Mouse (Mus musculus) erythroblast, embryonic 14.5 days (primary cell): ENCODE measurements around the gene Golph3. TPM values are rescaled to one million over a fixed set of nuclear protein-coding genes. Genes with fewer than 3 reads are reported as not detected.

ENCODE experiments used
- H3K27me3 ChIP-seq: 2 replicates; pipeline ENCODE4 v1.6.1; 2012; ENCODE audit warnings: inconsistent platforms; ENCODE audit not compliant: control insufficient read depth
- H3K36me3 ChIP-seq: 2 replicates; pipeline ENCODE4 v1.6.1; 2012; ENCODE audit warnings: mild to moderate bottlenecking, inconsistent platforms; ENCODE audit not compliant: control insufficient read depth
- H3K4me1 ChIP-seq: 2 replicates; pipeline ENCODE4 v1.6.1; 2012; ENCODE audit warnings: inconsistent platforms; ENCODE audit not compliant: control insufficient read depth
- H3K4me3 ChIP-seq: replicated peaks from 2 replicates; pipeline ENCODE3; 2012; ENCODE audit warnings: moderate library complexity, mild to moderate bottlenecking, inconsistent platforms
- H3K9me3 ChIP-seq: 2 replicates; pipeline ENCODE4 v1.6.1; 2012; ENCODE audit warnings: low read length, inconsistent platforms, mixed read lengths; ENCODE audit not compliant: control insufficient read depth
- GATA1 ChIP-seq: IDR thresholded peaks from 2 replicates; pipeline ENCODE4 v1.6.1; 2012; ENCODE audit warnings: low read length, inconsistent platforms, mixed read lengths
- TAL1 ChIP-seq: IDR thresholded peaks from 3 replicates; pipeline ENCODE4 v1.6.1; 2012; ENCODE audit warnings: low read length, inconsistent platforms, mixed read lengths
- polyA plus RNA-seq: library from polyadenylated mRNA; stranded (reverse); fragments of >175 nt; gene quantifications from 2 replicates; pipeline ENCODE4 v1.2.3, GENCODE M21; 2012

The Golph3 gene
- polyA plus RNA-seq, 1 experiment, result 30.2 TPM

GRCm38 (mm10) chr15:12314584-12314983, 6.7 kb upstream of the Golph3 start:
- Histone ChIP-seq H3K9me3 (no peaks in the 10 kb centered on the region), H3K27me3 (peaks cover 6% of the 10 kb centered on the region), H3K4me1 (peaks cover 30% of the 10 kb centered on the region), H3K36me3 (no peaks in the 10 kb centered on the region), H3K4me3 (no peak overlapping the region)
- no peak for TF ChIP-seq TAL1
- TF ChIP-seq GATA1, result no peak

GRCm38 (mm10) chr15:12315996-12316395, 5.3 kb upstream of the Golph3 start:
- no peaks in the 10 kb centered on the region for H3K36me3 ChIP-seq
- peaks cover 39% of the 10 kb centered on the region for H3K4me1 ChIP-seq
- H3K4me3 ChIP-seq, result no peak overlapping the region
- peaks cover 11% of the 10 kb centered on the region for H3K27me3 ChIP-seq
- TF ChIP-seq TAL1 (no peak), GATA1 (no peak)
- no peaks in the 10 kb centered on the region for H3K9me3 ChIP-seq

GRCm38 (mm10) chr15:12317290-12317689, 4.0 kb upstream of the Golph3 start:
- Histone ChIP-seq H3K27me3 (peaks cover 11% of the 10 kb centered on the region), H3K4me1 (peaks cover 34% of the 10 kb centered on the region), H3K9me3 (no peaks in the 10 kb centered on the region), H3K4me3 (no peak overlapping the region), H3K36me3 (no peaks in the 10 kb centered on the region)
- TF ChIP-seq TAL1, result no peak
- no peak for TF ChIP-seq GATA1

- Histone ChIP-seq H3K9me3 (no peaks in the 10 kb centered on the region), H3K27me3 (peaks cover 11% of the 10 kb centered on the region), H3K36me3 (no peaks in the 10 kb centered on the region), H3K4me1 (peaks cover 34% of the 10 kb centered on the region), H3K4me3 (no peak overlapping the region)
- TF ChIP-seq GATA1, result no peak
- no peak for TF ChIP-seq TAL1
Measured at GRCm38 (mm10) chr15:12318451-12318850, 2.8 kb upstream of the Golph3 start.

GRCm38 (mm10) chr15:12319889-12320288, 1.4 kb upstream of the Golph3 start:
- Histone ChIP-seq H3K4me3 (peak overlapping the region; percentile 99), H3K9me3 (no peaks in the 10 kb centered on the region), H3K36me3 (peaks cover 10% of the 10 kb centered on the region), H3K27me3 (peaks cover 11% of the 10 kb centered on the region), H3K4me1 (peaks cover 44% of the 10 kb centered on the region)
- no peak for TF ChIP-seq GATA1
- no peak for TF ChIP-seq TAL1

GRCm38 (mm10) chr15:12320441-12321090, 684 bp upstream of the Golph3 start:
- Histone ChIP-seq H3K27me3 (peaks cover 11% of the 10 kb centered on the region), H3K4me1 (peaks cover 43% of the 10 kb centered on the region), H3K9me3 (no peaks in the 10 kb centered on the region), H3K36me3 (peaks cover 15% of the 10 kb centered on the region), H3K4me3 (peak overlapping the region; percentile 99)
- TF ChIP-seq GATA1, result no peak
- no peak for TF ChIP-seq TAL1

GRCm38 (mm10) chr15:12321788-12322621, 755 bp downstream of the Golph3 start, which contains the start of gene 1810049J17Rik:
TSS of gene 1810049J17Rik (minus strand) at chr15:12321899.
- Histone ChIP-seq H3K27me3 (peaks cover 11% of the 10 kb centered on the region), H3K4me1 (peaks cover 47% of the 10 kb centered on the region), H3K4me3 (peak within 1 kb of the TSS; percentile 99), H3K36me3 (peaks cover 26% of the 10 kb centered on the region), H3K9me3 (no peaks in the 10 kb centered on the region)
- no peak for TF ChIP-seq TAL1
- no peak for TF ChIP-seq GATA1

GRCm38 (mm10) chr15:12322676-12323402, 1.6 kb downstream of the Golph3 start:
- peaks cover 33% of the 10 kb centered on the region for H3K36me3 ChIP-seq
- peak overlapping the region; percentile 99 for H3K4me3 ChIP-seq
- TF ChIP-seq GATA1 (no peak), TAL1 (no peak)
- no peaks in the 10 kb centered on the region for H3K9me3 ChIP-seq
- H3K4me1 ChIP-seq, result peaks cover 46% of the 10 kb centered on the region
- H3K27me3 ChIP-seq, result peaks cover 11% of the 10 kb centered on the region

GRCm38 (mm10) chr15:12324326-12324725, 3.1 kb downstream of the Golph3 start:
- peaks cover 53% of the 10 kb centered on the region for H3K4me1 ChIP-seq
- peaks cover 39% of the 10 kb centered on the region for H3K36me3 ChIP-seq
- peak overlapping the region; percentile 19 for H3K4me3 ChIP-seq
- peaks cover 7% of the 10 kb centered on the region for H3K27me3 ChIP-seq
- no peaks in the 10 kb centered on the region for H3K9me3 ChIP-seq
- TF ChIP-seq GATA1 (no peak), TAL1 (no peak)
